Mouse (Mus musculus): ENCODE results near the gene Mdk. TPM values are rescaled to one million over a fixed set of nuclear protein-coding genes. Genes with fewer than 3 reads are reported as not detected.

Mdk gene
- polyA plus RNA-seq, 1 experiment from 2014 or later: 435 TPM

DNA sequence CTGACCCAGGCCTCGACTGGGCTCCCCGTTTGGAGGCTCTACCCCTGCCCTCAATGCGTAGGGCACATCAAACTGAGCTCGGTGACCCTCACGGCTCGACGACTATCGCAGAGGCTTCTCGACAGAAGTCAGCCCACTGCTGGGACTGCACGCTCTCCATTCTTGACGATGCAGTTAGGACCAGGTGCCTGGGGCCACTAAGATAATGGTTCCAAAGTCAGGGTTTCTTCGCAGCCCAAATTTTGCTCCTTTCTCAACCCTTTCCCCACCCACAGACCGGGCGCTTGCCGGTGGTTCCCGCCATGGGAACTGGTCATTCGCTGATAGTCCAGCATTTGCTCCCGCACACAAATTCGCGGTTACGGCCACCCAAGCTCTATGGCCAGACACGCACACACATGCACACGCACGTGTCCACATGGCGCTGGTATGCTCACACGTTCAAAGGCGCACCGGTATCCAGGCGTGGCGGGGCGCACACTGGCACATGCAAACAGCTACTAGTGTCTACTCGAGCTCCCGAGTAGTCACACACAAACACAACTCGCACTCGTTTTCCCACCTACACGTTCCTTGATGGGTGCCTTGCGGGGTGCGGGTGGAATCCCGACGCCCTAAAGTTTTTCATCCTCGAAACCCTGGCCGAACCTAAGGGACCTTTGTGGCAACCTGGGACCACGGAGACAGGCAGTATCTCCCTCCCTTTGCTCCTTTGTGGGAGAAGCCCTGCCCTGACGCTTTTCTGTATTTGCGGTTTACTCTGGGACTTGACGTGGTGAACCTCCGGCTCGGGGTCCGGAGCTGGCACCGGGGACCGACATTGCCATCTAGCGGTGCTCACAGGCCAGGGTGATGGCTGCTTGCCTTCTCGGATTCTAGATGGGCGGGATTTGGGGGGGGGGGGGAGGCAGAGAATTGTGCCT lies 8.4 kb downstream of the Mdk start:
- Histone ChIP-seq H3K4me2 (ENCODE audit: low read length) (peak overlapping the region; percentile 60), H3K36me3 (ENCODE audit: control insufficient read depth, insufficient read depth, low read length) (peaks cover under 1% of the 10 kb centered on the region; the same call in 1 of the 2 replicates), H3K4me1 (ENCODE audit: control insufficient read depth in 2 of 2, insufficient read depth in 2 of 2, low read length in 2 of 2) (peaks cover 14 to 15% of the 10 kb centered on the region in 2 experiments), H3K27me3 (ENCODE audit: control insufficient read depth, insufficient read depth, low read length) (peaks cover 49% of the 10 kb centered on the region), H3K4me3 (ENCODE audit: control insufficient read depth in 1 of 2, insufficient read depth in 1 of 2, low read depth in 1 of 2, low read length in 2 of 2) (peak overlapping the region; percentile 31 to 52), H3K9me3 (ENCODE audit: control insufficient read depth, low read length) (no peaks in the 10 kb centered on the region), H3K9ac (ENCODE audit: low read length) (no peak overlapping the region), H3K27ac (replicated peaks in 1 of 2; ENCODE audit: control insufficient read depth in 1 of 2, insufficient read depth in 1 of 2, low read depth in 2 of 2, low read length in 2 of 2) (no peak overlapping the region)
- ATAC-seq (ENCODE audit: insufficient number of reproducible peaks, insufficient read depth, low FRiP score, low read depth): no peak
- WGBS: 5% methylated on average over 54 of the region's 54 CpGs

- 1% methylated on average over 34 of the region's 37 CpGs for WGBS
- no peak for ATAC-seq (ENCODE audit: insufficient number of reproducible peaks, insufficient read depth, low FRiP score, low read depth)
- Histone ChIP-seq H3K4me2 (ENCODE audit: low read length) (peak overlapping the region; percentile 90), H3K9ac (ENCODE audit: low read length) (no peak overlapping the region), H3K36me3 (ENCODE audit: control insufficient read depth, insufficient read depth, low read length) (peaks cover 9% of the 10 kb centered on the region), H3K27me3 (ENCODE audit: control insufficient read depth, insufficient read depth, low read length) (peaks cover 49% of the 10 kb centered on the region), H3K9me3 (ENCODE audit: control insufficient read depth, low read length) (no peaks in the 10 kb centered on the region), H3K4me3 (ENCODE audit: control insufficient read depth in 1 of 2, insufficient read depth in 1 of 2, low read depth in 1 of 2, low read length in 2 of 2) (peak overlapping the region; percentile 52 to 58; a peak in 3 of 4 replicates), H3K4me1 (ENCODE audit: control insufficient read depth in 2 of 2, insufficient read depth in 2 of 2, low read length in 2 of 2) (peaks cover 14 to 15% of the 10 kb centered on the region in 2 experiments), H3K27ac (replicated peaks in 1 of 2; ENCODE audit: control insufficient read depth in 1 of 2, insufficient read depth in 1 of 2, low read depth in 2 of 2, low read length in 2 of 2) (no peak overlapping the region)
Measured at GRCm38 (mm10) chr2:91922586-91923414, 9.3 kb downstream of the Mdk start.

DNA sequence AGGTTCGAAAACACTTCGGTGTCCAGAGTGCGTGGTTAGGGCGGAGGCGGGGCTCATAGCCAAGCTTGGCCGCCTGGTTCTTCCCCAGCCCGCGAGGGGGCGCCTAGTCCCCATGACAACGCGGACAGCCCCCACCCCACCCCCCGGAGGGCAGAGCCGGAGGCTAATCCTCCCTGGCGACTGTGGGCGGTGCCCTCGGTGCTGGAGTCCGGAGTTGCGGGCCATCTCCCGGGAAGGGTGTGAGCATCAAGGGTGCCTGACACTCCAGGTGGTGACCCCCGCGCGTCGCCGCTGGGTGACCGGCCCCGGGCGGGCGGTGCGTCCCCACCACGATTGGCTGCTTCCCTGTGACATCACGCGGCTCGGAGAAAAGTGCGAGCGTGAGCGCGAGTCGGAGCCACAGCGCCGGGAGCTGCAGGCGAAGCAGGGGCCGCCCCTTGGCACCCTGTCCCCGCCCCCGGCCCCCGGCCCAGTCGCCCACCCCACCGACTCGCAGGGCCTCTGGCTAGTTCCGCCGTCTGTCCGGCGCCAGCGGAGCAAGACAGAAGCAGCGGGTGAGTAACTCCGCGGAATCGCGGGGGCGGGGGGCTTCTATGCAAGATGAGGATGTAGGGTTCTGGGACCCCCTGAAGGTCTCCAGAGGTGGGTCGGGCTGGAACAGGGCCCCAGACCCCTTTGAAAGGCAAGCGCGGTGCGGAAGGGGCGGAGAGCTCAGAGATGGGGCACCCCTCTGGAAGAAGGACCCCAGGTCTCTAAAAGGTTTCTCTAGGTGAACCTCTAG lies 10.1 kb downstream of the Mdk start:
- under 1% methylated on average over 55 of the region's 64 CpGs for WGBS
- Histone ChIP-seq H3K9ac (ENCODE audit: low read length) (peak overlapping the region; percentile 13; the same call in 1 of the 2 replicates), H3K36me3 (ENCODE audit: control insufficient read depth, insufficient read depth, low read length) (peaks cover 17% of the 10 kb centered on the region), H3K4me2 (ENCODE audit: low read length) (peak overlapping the region; percentile 90), H3K9me3 (ENCODE audit: control insufficient read depth, low read length) (no peaks in the 10 kb centered on the region), H3K4me3 (ENCODE audit: control insufficient read depth in 1 of 2, insufficient read depth in 1 of 2, low read depth in 1 of 2, low read length in 2 of 2) (peak overlapping the region; percentile 52 to 58), H3K27me3 (ENCODE audit: control insufficient read depth, insufficient read depth, low read length) (peaks cover 49% of the 10 kb centered on the region), H3K27ac (replicated peaks in 1 of 2; ENCODE audit: control insufficient read depth in 1 of 2, insufficient read depth in 1 of 2, low read depth in 2 of 2, low read length in 2 of 2) (no peak overlapping the region), H3K4me1 (ENCODE audit: control insufficient read depth in 2 of 2, insufficient read depth in 2 of 2, low read length in 2 of 2) (peaks cover 14 to 15% of the 10 kb centered on the region in 2 experiments)
- 0 out of 2 replicates have a peak, but pooled peaks have one; percentile 14 for ATAC-seq (ENCODE audit: insufficient number of reproducible peaks, insufficient read depth, low FRiP score, low read depth)

DNA sequence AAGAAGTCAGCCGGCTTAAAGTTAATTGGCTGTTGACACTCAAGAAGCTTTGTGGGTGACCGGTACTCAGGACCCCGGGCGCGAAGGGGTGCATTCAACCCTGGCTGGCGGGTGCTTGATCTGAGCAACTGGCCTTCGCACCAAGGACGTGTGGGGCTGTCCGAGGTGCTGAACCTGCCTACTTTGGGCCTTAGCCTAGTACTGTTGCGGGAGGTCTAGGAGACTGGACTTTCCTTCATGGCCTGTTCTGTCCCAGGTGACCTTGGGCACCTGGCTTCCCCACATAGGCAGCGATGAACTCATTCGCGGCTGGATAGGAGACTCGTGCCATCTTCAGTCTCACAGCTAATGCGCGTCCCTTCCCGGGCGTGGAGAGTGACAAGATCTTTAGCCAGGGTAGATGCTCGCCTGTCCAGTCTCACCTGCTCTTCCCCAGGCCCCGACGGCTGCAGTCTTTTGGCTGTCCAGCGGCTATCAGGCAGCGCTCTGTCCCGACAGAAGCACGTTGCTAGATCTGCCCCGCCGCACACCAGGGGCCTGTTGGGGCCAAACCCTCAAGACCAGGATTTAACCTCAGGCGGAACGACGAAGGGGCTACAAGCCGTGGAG lies 10.8 kb downstream of the Mdk start:
- H3K36me3 ChIP-seq (ENCODE audit: control insufficient read depth, insufficient read depth, low read length): peaks cover 24% of the 10 kb centered on the region
- H3K4me2 ChIP-seq (ENCODE audit: low read length): peak overlapping the region; percentile 90
- ATAC-seq (ENCODE audit: insufficient number of reproducible peaks, insufficient read depth, low FRiP score, low read depth): no peak; the same call in 1 of the 2 replicates
- peak overlapping the region; percentile 52 to 58 for H3K4me3 ChIP-seq (ENCODE audit: control insufficient read depth in 1 of 2, insufficient read depth in 1 of 2, low read depth in 1 of 2, low read length in 2 of 2)
- peaks cover 49% of the 10 kb centered on the region for H3K27me3 ChIP-seq (ENCODE audit: control insufficient read depth, insufficient read depth, low read length)
- no peak overlapping the region; the same call in 1 of the 2 replicates for H3K9ac ChIP-seq (ENCODE audit: low read length)
- 2% methylated on average over 31 of the region's 31 CpGs for WGBS
- H3K4me1 ChIP-seq (ENCODE audit: control insufficient read depth in 2 of 2, insufficient read depth in 2 of 2, low read length in 2 of 2): peaks cover 14 to 15% of the 10 kb centered on the region in 2 experiments
- H3K9me3 ChIP-seq (ENCODE audit: control insufficient read depth, low read length): no peaks in the 10 kb centered on the region
- no peak overlapping the region for H3K27ac ChIP-seq (replicated peaks in 1 of 2; ENCODE audit: control insufficient read depth in 1 of 2, insufficient read depth in 1 of 2, low read depth in 2 of 2, low read length in 2 of 2)

DNA sequence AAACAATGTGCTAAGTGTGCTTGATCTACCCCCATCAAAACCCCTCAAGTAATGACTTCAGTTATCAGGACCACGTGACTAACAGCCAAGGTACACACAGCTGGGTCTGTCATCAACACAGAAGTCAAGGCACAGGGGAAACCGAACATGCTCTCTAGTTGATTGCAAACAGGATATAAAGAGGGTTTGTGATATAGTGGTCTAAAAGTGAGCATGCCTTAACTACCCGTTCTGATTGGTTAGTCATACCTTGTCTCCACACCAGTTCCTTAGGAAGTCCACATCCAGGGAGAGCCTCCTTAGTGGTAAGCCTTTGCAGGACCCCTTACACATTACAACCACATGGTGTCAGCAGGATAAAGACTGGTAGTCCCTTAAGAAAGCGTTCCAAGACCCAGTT lies 12.0 kb downstream of the Mdk start:
- H3K27me3 ChIP-seq (ENCODE audit: control insufficient read depth, insufficient read depth, low read length): peaks cover 49% of the 10 kb centered on the region
- no peak overlapping the region for H3K4me3 ChIP-seq (ENCODE audit: control insufficient read depth in 1 of 2, insufficient read depth in 1 of 2, low read depth in 1 of 2, low read length in 2 of 2)
- peaks cover 14 to 15% of the 10 kb centered on the region in 2 experiments for H3K4me1 ChIP-seq (ENCODE audit: control insufficient read depth in 2 of 2, insufficient read depth in 2 of 2, low read length in 2 of 2)
- 64% methylated on average over 4 of the region's 4 CpGs for WGBS
- H3K9me3 ChIP-seq (ENCODE audit: control insufficient read depth, low read length): no peaks in the 10 kb centered on the region
- ATAC-seq (ENCODE audit: insufficient number of reproducible peaks, insufficient read depth, low FRiP score, low read depth): no peak
- no peak overlapping the region for H3K4me2 ChIP-seq (ENCODE audit: low read length)
- no peak overlapping the region for H3K9ac ChIP-seq (ENCODE audit: low read length)
- H3K27ac ChIP-seq (replicated peaks in 1 of 2; ENCODE audit: control insufficient read depth in 1 of 2, insufficient read depth in 1 of 2, low read depth in 2 of 2, low read length in 2 of 2): no peak overlapping the region
- H3K36me3 ChIP-seq (ENCODE audit: control insufficient read depth, insufficient read depth, low read length): peaks cover 32% of the 10 kb centered on the region

DNA sequence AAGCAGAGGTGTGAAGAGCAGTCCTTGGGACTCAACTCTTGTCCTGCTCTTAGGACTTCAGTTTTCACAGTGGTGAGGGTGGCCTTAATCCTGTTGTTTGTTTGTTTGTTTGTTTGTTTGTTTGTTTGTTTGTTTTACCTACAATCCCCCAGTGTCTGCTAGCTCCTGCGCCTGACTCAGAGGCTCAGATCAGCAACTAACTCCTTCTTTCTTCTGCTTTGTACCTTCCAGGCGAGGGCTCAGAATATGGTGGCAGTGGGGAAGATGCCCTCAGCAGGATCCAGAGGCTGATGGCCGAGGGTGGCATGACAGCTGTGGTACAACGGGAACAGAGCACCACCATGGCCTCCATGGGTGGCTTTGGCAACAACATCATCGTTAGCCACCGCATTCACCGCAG lies 15.0 kb downstream of the Mdk start:
- Histone ChIP-seq H3K4me2 (ENCODE audit: low read length) (no peak overlapping the region), H3K27me3 (ENCODE audit: control insufficient read depth, insufficient read depth, low read length) (peaks cover 22% of the 10 kb centered on the region), H3K9ac (ENCODE audit: low read length) (no peak overlapping the region), H3K4me1 (ENCODE audit: control insufficient read depth in 2 of 2, insufficient read depth in 2 of 2, low read length in 2 of 2) (peaks cover 7 to 9% of the 10 kb centered on the region in 2 experiments), H3K27ac (replicated peaks in 1 of 2; ENCODE audit: control insufficient read depth in 1 of 2, insufficient read depth in 1 of 2, low read depth in 2 of 2, low read length in 2 of 2) (no peak overlapping the region), H3K36me3 (ENCODE audit: control insufficient read depth, insufficient read depth, low read length) (peaks cover 63% of the 10 kb centered on the region), H3K4me3 (ENCODE audit: control insufficient read depth in 1 of 2, insufficient read depth in 1 of 2, low read depth in 1 of 2, low read length in 2 of 2) (no peak overlapping the region), H3K9me3 (ENCODE audit: control insufficient read depth, low read length) (no peaks in the 10 kb centered on the region)
- no peak for ATAC-seq (ENCODE audit: insufficient number of reproducible peaks, insufficient read depth, low FRiP score, low read depth)
- 89% methylated on average over 7 of the region's 7 CpGs for WGBS

All from heart, embryonic 14.5 days (tissue).